Mouse (Mus musculus) heart, embryonic 15.5 days (tissue): ENCODE measurements at regions not wholly inside any gene's neighbourhood (a gene's known extent, or its start where the extent isn't known, plus 50 kb on each side); places are given as distances from the start of the nearest gene placed in this dataset.
A peak's percentile ranks its signal among the peaks of the same experiment; 100 is the strongest.

ENCODE experiments used
- ATAC-seq: fragments of 200-750 bp; cut with Nextera tagmentation; replicated peaks from 2 replicates; pipeline ENCODE4 v1.8.0; 2017; ENCODE audit warnings: low read depth, moderate TSS enrichment; ENCODE audit not compliant: insufficient number of reproducible peaks, insufficient read depth, low FRiP score
- H3K27ac ChIP-seq: fragments of 300-500 bp; sonication (generic); 2 replicates; pipeline ENCODE4 v1.5.1; 2015; ENCODE audit warnings: mild to moderate bottlenecking, inconsistent platforms
- H3K27me3 ChIP-seq: fragments of 300-500 bp; sonication (generic); 2 replicates; pipeline ENCODE4 v1.6.1; 2015; ENCODE audit warnings: inconsistent platforms
- H3K36me3 ChIP-seq: fragments of 300-500 bp; sonication (generic); 2 replicates; pipeline ENCODE4 v1.6.1; 2015; ENCODE audit warnings: mild to moderate bottlenecking, inconsistent platforms
- H3K4me1 ChIP-seq: fragments of 300-500 bp; sonication (generic); replicated peaks from 2 replicates; pipeline ENCODE4 v1.6.1; 2015; ENCODE audit warnings: inconsistent platforms
- H3K4me2 ChIP-seq: fragments of 300-500 bp; sonication (generic); 2 replicates; pipeline ENCODE4 v1.6.1; 2015; ENCODE audit warnings: inconsistent platforms, mild to moderate bottlenecking, moderate library complexity
- H3K4me3 ChIP-seq: fragments of 300-500 bp; sonication (generic); 2 replicates; pipeline ENCODE4 v1.5.1; 2015; ENCODE audit warnings: mild to moderate bottlenecking, inconsistent platforms
- H3K9ac ChIP-seq: fragments of 300-500 bp; sonication (generic); 2 replicates; pipeline ENCODE4 v1.6.1; 2015; ENCODE audit warnings: mild to moderate bottlenecking, inconsistent platforms
- H3K9me3 ChIP-seq: fragments of 300-500 bp; sonication (generic); replicated peaks from 2 replicates; pipeline ENCODE4 v1.6.1; 2016; ENCODE audit warnings: inconsistent platforms
- WGBS: fragments of 180-500 bp; shearing (Covaris S2); methylation state at CpG from one replicate; pipeline ENCODE4 v1.1.7; 2015; ENCODE audit warnings: mixed read lengths; 5-methylcytosine and 5-hydroxymethylcytosine counted together

DNA sequence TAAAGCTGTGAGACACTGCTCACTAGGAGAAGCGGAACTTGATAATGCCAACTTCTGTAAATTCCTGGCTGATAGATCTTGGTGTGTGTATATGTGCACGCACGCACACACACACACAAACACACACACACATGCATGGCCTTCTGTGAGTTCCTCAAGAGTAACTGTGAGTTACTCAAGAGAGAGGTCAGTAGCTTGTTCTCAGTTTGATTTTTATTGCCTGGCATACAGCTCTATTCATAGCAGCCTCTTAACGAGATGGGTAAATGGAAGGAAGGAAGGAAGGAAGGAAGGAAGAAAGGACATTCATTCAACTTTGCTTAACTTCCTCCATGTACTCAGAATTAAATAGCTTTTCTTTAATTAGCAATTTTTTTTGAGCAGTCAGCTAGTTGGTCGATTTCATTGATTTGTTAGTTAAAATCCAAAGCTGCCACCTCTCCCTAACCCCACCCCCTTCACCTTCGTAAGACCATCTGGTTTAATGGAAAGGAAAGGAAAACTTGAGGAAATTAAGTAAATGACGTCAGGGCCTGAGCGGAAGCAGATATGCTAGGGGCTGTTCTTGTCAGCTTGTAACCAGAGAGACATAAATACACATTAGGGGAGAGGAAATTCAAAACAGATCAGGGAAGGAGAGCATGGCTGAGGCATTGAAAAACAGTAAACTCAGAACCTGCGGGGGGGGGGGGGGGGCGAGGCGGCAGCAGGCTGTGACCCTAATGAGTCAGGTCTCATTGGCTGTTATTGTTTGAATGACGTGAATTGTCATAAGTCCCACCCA is 359.6 kb downstream of the Gm49356 start:
- ATAC-seq, result peak; percentile 76
- Histone ChIP-seq H3K9me3 (no peaks in the 10 kb centered on the region), H3K27ac (0 out of 2 replicates have a peak overlapping the region, but pooled peaks have one; percentile 27), H3K4me1 (peaks cover 7% of the 10 kb centered on the region), H3K36me3 (no peaks in the 10 kb centered on the region), H3K9ac (no peak overlapping the region), H3K4me2 (no peak overlapping the region), H3K27me3 (no peaks in the 10 kb centered on the region), H3K4me3 (no peak overlapping the region)
- WGBS, result 71% methylated on average over 12 of the region's 12 CpGs

DNA sequence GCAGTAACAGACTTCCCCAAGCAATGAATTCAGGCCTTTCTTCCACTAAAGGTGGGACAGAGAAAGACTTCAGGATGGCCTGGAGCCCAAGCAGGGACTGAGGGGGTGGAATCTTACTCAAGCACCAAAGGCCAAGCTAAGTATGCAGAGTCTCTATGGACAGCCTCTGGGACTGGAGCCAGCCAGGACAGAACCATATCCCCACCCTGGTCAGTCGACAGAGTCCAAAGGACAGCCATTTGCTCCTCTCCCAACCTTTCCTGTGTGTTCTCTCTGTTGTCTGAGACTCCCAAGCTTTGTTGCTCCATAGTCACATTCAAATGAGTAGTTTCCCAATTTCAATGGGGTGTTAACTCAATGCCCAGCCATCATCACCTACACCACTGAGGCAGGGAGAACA is 372.3 kb downstream of the Gm49356 start:
- no peaks in the 10 kb centered on the region for H3K36me3 ChIP-seq
- no peak for ATAC-seq
- H3K27me3 ChIP-seq, result no peaks in the 10 kb centered on the region
- H3K27ac ChIP-seq, result no peak overlapping the region
- H3K4me3 ChIP-seq, result no peak overlapping the region
- H3K9ac ChIP-seq, result no peak overlapping the region
- H3K4me2 ChIP-seq, result no peak overlapping the region
- 46% methylated on average over 1 of the region's 1 CpGs for WGBS
- peaks cover 13% of the 10 kb centered on the region for H3K4me1 ChIP-seq
- no peaks in the 10 kb centered on the region for H3K9me3 ChIP-seq

DNA sequence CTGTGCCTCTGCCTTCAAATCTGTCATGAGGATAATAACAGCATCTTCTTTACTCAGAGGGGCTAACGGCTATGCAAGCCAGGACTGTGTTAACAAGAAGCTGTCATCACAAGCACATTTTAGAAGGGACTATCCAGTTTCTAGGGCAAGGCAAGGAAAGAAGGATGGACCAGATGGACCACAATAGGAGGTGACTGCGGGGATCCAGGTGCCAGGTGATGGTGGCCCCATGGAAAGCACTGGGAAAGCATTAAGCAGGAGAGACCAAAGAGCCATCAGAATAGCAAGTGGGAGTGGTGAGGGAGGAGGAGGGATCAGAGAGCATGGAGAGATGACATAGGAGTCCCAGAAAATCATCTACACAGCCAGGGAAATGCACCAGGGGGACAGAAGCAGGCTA is 373.3 kb downstream of the Gm49356 start:
- H3K4me1 ChIP-seq, result peaks cover 13% of the 10 kb centered on the region
- H3K27me3 ChIP-seq, result no peaks in the 10 kb centered on the region
- H3K4me3 ChIP-seq, result no peak overlapping the region
- H3K27ac ChIP-seq, result no peak overlapping the region
- no peak overlapping the region for H3K4me2 ChIP-seq
- H3K36me3 ChIP-seq, result no peaks in the 10 kb centered on the region
- no peaks in the 10 kb centered on the region for H3K9me3 ChIP-seq
- ATAC-seq, result no peak
- whole genome bisulfite sequencing, result 70% methylated on average over 2 of the region's 2 CpGs
- H3K9ac ChIP-seq, result no peak overlapping the region

DNA sequence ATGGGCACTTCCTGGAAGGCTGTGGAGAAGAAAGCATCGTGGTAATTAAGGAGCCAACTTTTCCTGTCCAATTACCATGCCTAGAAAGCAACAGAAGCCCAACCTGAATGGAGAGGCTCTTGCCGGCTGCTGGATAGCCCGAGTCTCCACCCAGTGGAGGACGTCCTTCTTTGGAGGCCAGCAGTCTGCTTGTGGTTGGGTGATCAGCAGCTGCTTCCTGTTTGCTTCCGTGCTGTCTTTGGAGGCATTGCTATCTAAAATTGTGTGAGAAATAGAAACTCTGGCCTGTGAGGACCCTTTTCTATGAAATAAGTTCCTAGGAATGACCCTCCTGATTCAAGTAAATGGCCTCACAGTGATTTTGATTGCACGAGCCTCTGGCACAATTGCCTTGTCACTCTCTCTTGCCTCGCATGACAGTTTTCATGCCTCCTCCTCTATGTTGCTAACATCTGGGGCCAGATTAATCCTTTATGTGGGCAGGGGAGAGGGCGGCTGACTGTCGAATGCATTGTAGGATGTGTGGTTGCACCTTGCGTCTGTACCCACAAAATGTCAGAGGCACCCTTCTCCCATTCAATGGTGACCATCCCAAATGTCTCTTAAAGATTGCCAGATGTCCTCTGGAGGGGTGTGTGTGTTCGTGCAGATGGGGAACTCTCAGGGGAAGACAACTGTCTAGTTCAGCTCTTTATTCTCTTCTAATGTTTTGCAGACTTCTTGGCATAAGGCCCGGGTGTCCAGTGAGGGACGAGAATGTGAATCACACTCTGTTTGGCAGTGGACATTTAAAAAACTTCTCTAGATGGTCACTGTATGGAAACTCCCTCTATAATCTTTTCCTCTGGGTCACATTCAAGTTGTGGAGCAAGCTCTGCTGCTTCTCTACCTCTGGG is 374.6 kb downstream of the Gm49356 start:
- Histone ChIP-seq H3K4me3 (peak overlapping the region; percentile 14; the same call in 1 of the 2 replicates), H3K27ac (peak overlapping the region; percentile 68), H3K4me1 (peaks cover 13% of the 10 kb centered on the region), H3K27me3 (no peaks in the 10 kb centered on the region), H3K4me2 (peak overlapping the region; percentile 41; the same call in 1 of the 2 replicates), H3K9me3 (no peaks in the 10 kb centered on the region), H3K36me3 (no peaks in the 10 kb centered on the region), H3K9ac (no peak overlapping the region)
- ATAC-seq, result peak; percentile 62; the same call in 1 of the 2 replicates
- WGBS, result 33% methylated on average over 13 of the region's 13 CpGs
